Mouse (Mus musculus) hindbrain, embryonic 11.5 days (tissue): Measurements from ENCODE around the gene Ninl. TPM values are rescaled to one million over a fixed set of nuclear protein-coding genes. Genes with fewer than 3 reads are reported as not detected.

Experiments used
- ATAC-seq: fragments of 200-750 bp; cut with Nextera tagmentation; 2 replicates; pipeline ENCODE4 v1.8.0; 2017; ENCODE audit warnings: mild to moderate bottlenecking, moderate TSS enrichment, moderate library complexity; ENCODE audit not compliant: low FRiP score
- DNase-seq: peaks from one replicate; pipeline ENCODE4 v3.0.0-alpha.2; 2015; ENCODE audit warnings: low spot score
- H3K27ac ChIP-seq: fragments of 300-500 bp; sonication (generic); 2 replicates; pipeline ENCODE4 v1.5.1; 2014; ENCODE audit warnings: mild to moderate bottlenecking, low read depth, low read length
- H3K27me3 ChIP-seq: fragments of 300-500 bp; sonication (generic); 2 replicates; pipeline ENCODE4 v1.6.1; 2014; ENCODE audit warnings: mild to moderate bottlenecking, low read length, moderate library complexity, mixed read lengths; ENCODE audit not compliant: control insufficient read depth, insufficient read depth
- H3K36me3 ChIP-seq: fragments of 300-500 bp; sonication (generic); 2 replicates; pipeline ENCODE4 v1.6.1; 2014; ENCODE audit warnings: mild to moderate bottlenecking, low read length, moderate library complexity, mixed read lengths; ENCODE audit not compliant: control insufficient read depth, insufficient read depth
- H3K4me1 ChIP-seq: fragments of 300-500 bp; sonication (generic); replicated peaks from 2 replicates; pipeline ENCODE4 v1.6.1; 2014; ENCODE audit warnings: low read length, mixed read lengths; ENCODE audit not compliant: control insufficient read depth, insufficient read depth
- H3K4me2 ChIP-seq: fragments of 300-500 bp; sonication (generic); replicated peaks from 2 replicates; pipeline ENCODE4 v1.6.1; 2014; ENCODE audit warnings: mild to moderate bottlenecking, low read depth, low read length
- H3K4me3 ChIP-seq: fragments of 300-500 bp; sonication (generic); 2 replicates; pipeline ENCODE4 v1.5.1; 2014; ENCODE audit warnings: low read depth, low read length
- H3K9ac ChIP-seq: fragments of 300-500 bp; sonication (generic); 2 replicates; pipeline ENCODE4 v1.6.1; 2014; ENCODE audit warnings: low read depth, low read length
- H3K9me3 ChIP-seq: fragments of 300-500 bp; sonication (generic); 2 replicates; pipeline ENCODE4 v1.6.1; 2016; ENCODE audit warnings: low read length; ENCODE audit not compliant: control insufficient read depth
- WGBS: fragments of 180-500 bp; shearing (Covaris S2); extraction: QIAGEN DNeasy Blood & Tissue Kit; methylation state at CpG from one replicate; pipeline ENCODE4 v1.1.7; 2014; 5-methylcytosine and 5-hydroxymethylcytosine counted together
- polyA plus RNA-seq: library from polyadenylated mRNA; unstranded; fragments of >200 nt; fragmentation: Nextera tagmentation; extraction: Ambion mirVana; gene quantifications from 2 replicates; pipeline ENCODE4 v1.2.1, GENCODE M21; 2014

Ninl gene
- polyA plus RNA-seq, 1 experiment from 2014 or later = 10.9 TPM

- H3K9ac ChIP-seq = no peak overlapping the region
- H3K27ac ChIP-seq = no peak overlapping the region
- H3K36me3 ChIP-seq = peaks cover 3% of the 10 kb centered on the region; the same call in 1 of the 2 replicates
- no peaks in the 10 kb centered on the region for H3K9me3 ChIP-seq
- H3K4me1 ChIP-seq = no peaks in the 10 kb centered on the region
- no peak for DNase-seq
- H3K4me3 ChIP-seq = no peak overlapping the region
- H3K4me2 ChIP-seq = no peak overlapping the region
- no peaks in the 10 kb centered on the region for H3K27me3 ChIP-seq
- 88% methylated on average over 6 of the region's 6 CpGs for WGBS
- ATAC-seq = no peak
These were observed 110.0 kb downstream of the Ninl start for GRCm38 (mm10) chr2:150929156-150929555.

DNA sequence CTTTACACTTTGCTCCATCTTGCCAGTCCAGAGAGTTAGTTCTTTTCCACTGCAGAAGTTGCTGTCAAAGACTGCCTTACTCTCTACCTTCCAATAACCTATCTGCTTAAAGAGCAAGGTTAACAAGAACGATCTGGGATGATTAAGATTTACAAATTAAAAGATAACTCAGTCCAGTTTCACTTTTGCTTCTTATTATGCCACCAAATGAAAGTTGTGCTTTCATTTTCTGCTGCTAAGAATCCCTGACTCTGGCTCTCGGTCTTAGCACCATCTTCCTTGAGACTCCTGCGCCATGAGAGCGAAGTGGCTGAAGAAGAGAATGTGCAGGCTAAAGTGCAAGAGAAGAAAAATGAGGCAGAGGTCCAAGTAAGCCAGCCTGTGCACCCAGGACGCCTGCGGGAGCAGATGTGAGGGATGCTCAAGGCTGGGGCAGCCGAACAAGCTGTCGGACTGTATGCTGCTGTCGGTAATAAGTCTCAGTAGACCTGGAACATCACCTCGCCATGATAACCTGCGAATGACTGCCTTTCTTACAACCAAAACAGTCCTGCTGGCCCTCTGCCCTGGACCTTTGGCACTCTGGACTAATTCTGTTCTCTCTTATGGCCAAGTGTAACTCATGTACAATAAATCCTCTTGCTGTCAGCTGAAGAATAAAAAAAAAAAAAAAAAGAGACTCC lies 112.0 kb downstream of the Ninl start:
- no peak overlapping the region for H3K27ac ChIP-seq
- no peak overlapping the region for H3K9ac ChIP-seq
- no peak overlapping the region for H3K4me2 ChIP-seq
- peaks cover 3% of the 10 kb centered on the region; the same call in 1 of the 2 replicates for H3K36me3 ChIP-seq
- H3K27me3 ChIP-seq = no peaks in the 10 kb centered on the region
- no peaks in the 10 kb centered on the region for H3K9me3 ChIP-seq
- H3K4me3 ChIP-seq = no peak overlapping the region
- DNase-seq (no peak), ATAC-seq (no peak)
- WGBS = 96% methylated on average over 11 of the region's 11 CpGs
- H3K4me1 ChIP-seq = no peaks in the 10 kb centered on the region

DNA sequence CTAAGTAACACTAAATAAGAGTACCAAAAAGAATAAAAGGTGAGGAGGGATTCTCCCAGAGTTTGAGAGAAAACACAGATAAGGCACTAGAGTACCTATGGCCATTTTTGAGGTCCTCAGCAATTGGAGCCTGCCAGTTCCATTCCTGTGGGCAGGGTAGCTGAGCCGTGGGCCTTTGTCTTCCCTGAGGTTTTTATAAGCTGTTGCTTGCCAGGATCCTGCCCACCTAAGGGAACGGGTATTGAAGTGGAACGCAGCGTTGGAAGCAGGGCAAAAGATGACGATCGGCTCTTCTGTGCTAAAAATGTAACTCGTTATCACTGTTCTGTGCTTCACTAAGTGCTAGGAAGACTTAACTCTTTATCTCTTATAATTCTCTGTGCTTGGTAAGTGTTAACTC lies 115.7 kb downstream of the Ninl start:
- Histone ChIP-seq H3K4me3 (no peak overlapping the region), H3K4me2 (no peak overlapping the region), H3K4me1 (no peaks in the 10 kb centered on the region), H3K9me3 (no peaks in the 10 kb centered on the region), H3K27ac (no peak overlapping the region), H3K27me3 (no peaks in the 10 kb centered on the region), H3K36me3 (no peaks in the 10 kb centered on the region), H3K9ac (no peak overlapping the region)
- DNase-seq = no peak
- ATAC-seq = no peak
- 92% methylated on average over 7 of the region's 7 CpGs for WGBS

DNA sequence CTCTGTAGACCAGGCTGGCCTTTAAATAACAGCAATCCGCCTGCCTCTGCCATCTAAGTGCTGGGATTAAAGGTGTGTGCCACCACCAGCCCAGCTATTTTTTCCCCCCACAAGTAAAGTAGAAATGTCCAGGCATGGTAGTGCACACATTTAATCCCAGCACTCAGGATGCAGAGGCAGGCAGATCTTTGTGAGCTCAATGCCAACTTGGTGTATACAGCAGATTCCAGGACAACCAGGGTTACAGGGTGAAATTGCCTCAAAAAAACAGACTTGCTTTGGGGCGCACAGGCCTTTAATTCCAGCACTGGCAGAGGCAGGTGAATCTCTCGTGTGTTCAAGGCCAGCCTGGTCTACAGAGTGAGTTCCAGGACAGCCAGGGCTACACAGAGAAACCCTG lies 116.2 kb downstream of the Ninl start:
- Histone ChIP-seq H3K9ac (no peak overlapping the region), H3K27ac (no peak overlapping the region), H3K9me3 (no peaks in the 10 kb centered on the region), H3K4me1 (no peaks in the 10 kb centered on the region), H3K36me3 (no peaks in the 10 kb centered on the region), H3K27me3 (no peaks in the 10 kb centered on the region), H3K4me2 (no peak overlapping the region), H3K4me3 (no peak overlapping the region)
- ATAC-seq = no peak
- WGBS = 98% methylated on average over 3 of the region's 3 CpGs
- no peak for DNase-seq

DNA sequence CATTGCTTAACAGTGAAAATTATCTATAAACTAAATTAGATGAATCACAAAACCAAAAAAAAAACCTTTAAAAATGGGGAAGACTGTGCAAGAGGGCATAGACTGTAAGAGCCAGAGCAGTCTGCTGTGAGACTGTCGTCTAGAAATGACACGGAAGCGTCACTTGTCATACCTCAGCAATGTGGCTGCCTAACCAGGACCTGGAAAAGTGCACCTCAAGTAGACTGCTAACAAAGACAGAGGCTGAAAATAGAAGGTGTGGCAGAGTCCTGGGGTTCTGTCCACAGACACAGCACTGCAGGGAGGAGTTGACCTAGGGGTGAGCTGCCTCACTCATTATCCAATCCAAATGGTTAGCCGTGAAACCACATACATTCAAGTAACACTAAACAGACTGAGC lies 117.0 kb downstream of the Ninl start:
- no peak overlapping the region for H3K27ac ChIP-seq
- ATAC-seq = no peak
- no peaks in the 10 kb centered on the region for H3K4me1 ChIP-seq
- 86% methylated on average over 4 of the region's 4 CpGs for WGBS
- no peaks in the 10 kb centered on the region for H3K9me3 ChIP-seq
- H3K4me2 ChIP-seq = no peak overlapping the region
- H3K27me3 ChIP-seq = no peaks in the 10 kb centered on the region
- DNase-seq = no peak
- no peak overlapping the region for H3K4me3 ChIP-seq
- peaks cover 3% of the 10 kb centered on the region; the same call in 1 of the 2 replicates for H3K36me3 ChIP-seq
- no peak overlapping the region for H3K9ac ChIP-seq

DNA sequence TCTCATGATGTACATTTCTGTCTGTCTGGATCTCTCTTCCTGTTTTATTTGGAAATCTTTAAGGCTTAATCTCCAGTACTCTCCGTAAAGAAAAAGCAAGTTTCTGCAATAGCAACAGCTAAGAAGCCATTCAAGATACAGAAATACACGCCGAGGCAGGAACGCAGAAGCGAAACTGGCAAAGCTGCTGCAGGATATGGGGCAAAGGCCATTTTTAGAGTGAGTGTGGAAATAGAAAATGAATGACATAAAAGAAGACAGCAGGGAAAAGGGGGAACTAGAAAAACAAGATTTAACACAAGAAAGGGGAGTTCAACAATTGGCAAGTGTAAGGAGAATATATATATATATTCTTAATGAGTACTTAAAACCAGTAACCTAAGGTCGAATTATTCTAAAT lies 117.5 kb downstream of the Ninl start:
- WGBS = 96% methylated on average over 6 of the region's 6 CpGs
- peaks cover 3% of the 10 kb centered on the region; the same call in 1 of the 2 replicates for H3K36me3 ChIP-seq
- H3K4me2 ChIP-seq = no peak overlapping the region
- H3K4me1 ChIP-seq = no peaks in the 10 kb centered on the region
- no peaks in the 10 kb centered on the region for H3K27me3 ChIP-seq
- no peaks in the 10 kb centered on the region for H3K9me3 ChIP-seq
- no peak overlapping the region for H3K4me3 ChIP-seq
- ATAC-seq (no peak), DNase-seq (no peak)
- no peak overlapping the region for H3K27ac ChIP-seq
- no peak overlapping the region for H3K9ac ChIP-seq

- Histone ChIP-seq H3K27me3 (no peaks in the 10 kb centered on the region), H3K27ac (no peak overlapping the region), H3K9ac (no peak overlapping the region), H3K4me2 (no peak overlapping the region), H3K36me3 (peaks cover 3% of the 10 kb centered on the region; the same call in 1 of the 2 replicates), H3K4me3 (no peak overlapping the region), H3K9me3 (no peaks in the 10 kb centered on the region), H3K4me1 (no peaks in the 10 kb centered on the region)
- ATAC-seq (no peak), DNase-seq (no peak)
- 96% methylated on average over 3 of the region's 3 CpGs for WGBS
These were observed 118.6 kb downstream of the Ninl start for GRCm38 (mm10) chr2:150920543-150920942.

DNA sequence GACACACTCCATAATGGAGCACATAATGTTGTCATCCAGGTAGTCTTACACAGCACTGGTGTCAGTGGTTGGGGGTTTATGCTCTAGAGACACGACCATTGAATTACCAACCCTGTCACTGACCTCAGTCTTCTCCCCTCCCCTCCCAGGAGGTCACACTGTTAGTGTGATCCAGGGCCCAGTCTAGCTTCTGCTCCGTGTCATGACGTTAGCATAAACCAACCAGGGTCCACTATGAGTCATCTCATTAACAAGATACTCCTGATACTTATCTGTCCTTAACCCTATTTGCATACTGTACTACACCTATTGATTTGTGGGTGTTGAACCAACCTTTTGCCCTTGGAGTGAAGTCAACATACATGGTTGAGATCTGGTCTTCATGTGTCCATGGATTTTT lies 120.5 kb downstream of the Ninl start:
- no peak overlapping the region for H3K27ac ChIP-seq

DNA sequence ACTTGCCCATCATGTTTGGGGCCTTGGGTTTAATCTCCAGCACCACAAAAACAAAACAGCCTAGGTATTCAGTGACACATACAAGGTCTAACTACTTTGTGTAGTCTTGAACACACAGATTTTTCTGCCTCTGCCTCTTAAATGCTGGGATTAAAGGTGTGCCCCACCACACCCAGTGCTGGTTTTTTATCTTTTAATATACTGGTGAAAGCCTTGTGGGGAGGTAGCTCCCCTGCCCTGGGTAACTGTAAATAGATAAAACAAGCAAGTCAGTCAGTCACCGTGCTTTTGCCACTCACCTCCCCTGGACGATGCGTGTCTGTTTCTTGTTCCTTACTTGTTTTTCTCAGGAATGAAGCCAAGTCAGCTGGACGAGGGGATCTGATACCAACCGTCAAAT lies 123.4 kb downstream of the Ninl start:
- Histone ChIP-seq H3K36me3 (peaks cover 3% of the 10 kb centered on the region; the same call in 1 of the 2 replicates), H3K4me1 (no peaks in the 10 kb centered on the region), H3K9ac (no peak overlapping the region), H3K4me2 (no peak overlapping the region), H3K27ac (no peak overlapping the region), H3K27me3 (no peaks in the 10 kb centered on the region), H3K4me3 (no peak overlapping the region), H3K9me3 (no peaks in the 10 kb centered on the region)
- ATAC-seq (no peak), DNase-seq (no peak)
- WGBS = 94% methylated on average over 5 of the region's 5 CpGs

More for the DNA sequence above, 120.5 kb downstream of the Ninl start:
- H3K9me3 ChIP-seq = no peaks in the 10 kb centered on the region
- peaks cover 3% of the 10 kb centered on the region; the same call in 1 of the 2 replicates for H3K36me3 ChIP-seq
- 95% methylated on average over 3 of the region's 3 CpGs for WGBS
- DNase-seq (no peak), ATAC-seq (no peak)
- no peak overlapping the region for H3K9ac ChIP-seq
- H3K4me1 ChIP-seq = no peaks in the 10 kb centered on the region
- H3K4me3 ChIP-seq = no peak overlapping the region
- no peaks in the 10 kb centered on the region for H3K27me3 ChIP-seq
- H3K4me2 ChIP-seq = no peak overlapping the region
